In the genomic region with DNA sequence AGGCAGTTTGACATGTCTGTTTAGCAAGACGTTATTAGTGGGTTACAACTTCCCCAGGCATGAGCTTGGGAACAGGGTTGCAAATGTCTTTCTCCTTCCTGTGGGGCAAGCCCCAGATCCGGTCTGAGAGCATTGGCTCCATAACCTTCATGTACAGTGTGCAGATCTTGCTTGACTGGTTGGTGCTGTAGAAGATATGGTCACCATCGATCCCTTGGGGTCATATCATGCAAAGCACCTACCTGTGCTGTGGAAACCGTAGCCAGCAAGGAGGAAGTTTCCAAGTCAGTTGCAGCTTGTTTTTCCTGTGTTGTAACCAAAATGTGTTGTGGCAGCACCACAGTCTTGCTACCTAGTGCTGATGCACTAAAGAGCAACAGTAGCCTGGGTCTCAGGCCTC, we compare ENCODE assay signal across 16 mouse cellular contexts. TPM values are rescaled to one million over a fixed set of nuclear protein-coding genes. Genes with fewer than 3 reads are reported as not detected.
DNase-seq lines count a peak whose midpoint lies in the region; ATAC-seq and TF ChIP-seq lines count a peak whose summit lies in the region.
"Had no signal": no experiment of that assay in that cellular context is flagged by ENCODE, and none has a peak within 500 bp of the region (broad histone marks: within the 10 kb centered on the region; RNA-seq: fewer than 3 reads in every experiment).

No protein-coding gene starts in this region.

- no peaks in the 10 kb centered on the region for H3K36me3 ChIP-seq in embryonic facial prominence, embryonic 15.5 days
- H3K36me3 ChIP-seq in embryonic facial prominence, embryonic 10.5 days (replicated peaks), result peaks cover 15% of the 10 kb centered on the region
- no peaks in the 10 kb centered on the region for H3K36me3 ChIP-seq in spleen, adult 2 months (ENCODE audit: control insufficient read depth, insufficient read depth, low read length)
- H3K36me3 ChIP-seq in liver, embryonic 16.5 days (ENCODE audit: control insufficient read depth, insufficient read depth), result no peaks in the 10 kb centered on the region
- no peaks in the 10 kb centered on the region for H3K36me3 ChIP-seq in splenic B cell, adult 2 months (ENCODE audit: control insufficient read depth, insufficient read depth, low read length, poor library complexity, severe bottlenecking)
- H3K36me3 ChIP-seq in forebrain, embryonic 16.5 days (ENCODE audit: control insufficient read depth, insufficient read depth), result no peaks in the 10 kb centered on the region
- H3K36me3 ChIP-seq: embryonic facial prominence, embryonic 12.5 days; midbrain, embryonic 15.5 days had no signal

- H3K9me3 ChIP-seq in embryonic facial prominence, embryonic 15.5 days (replicated peaks), result no peaks in the 10 kb centered on the region
- no peaks in the 10 kb centered on the region for H3K9me3 ChIP-seq in embryonic facial prominence, embryonic 10.5 days
- no peaks in the 10 kb centered on the region for H3K9me3 ChIP-seq in liver, embryonic 16.5 days (replicated peaks; ENCODE audit: control insufficient read depth, low read length)
- no peaks in the 10 kb centered on the region for H3K9me3 ChIP-seq in forebrain, embryonic 16.5 days (ENCODE audit: control insufficient read depth, low read length)
- H3K9me3 ChIP-seq: embryonic facial prominence, embryonic 12.5 days; forebrain, embryonic 10.5 days; midbrain, embryonic 15.5 days had no signal

- no peak for TF ChIP-seq POLR2A in spleen, adult 2 months (IDR thresholded peaks at IDR 0.05; ENCODE audit: low read depth, low read length)

- no peak for DNase-seq in embryonic facial prominence, embryonic 10.5 days (ENCODE audit: low spot score)
- peak; percentile 4 to 26 for DNase-seq in spleen, adult 2 months (ENCODE audit: low read depth in 1 of 2, low spot score in 2 of 2)
- DNase-seq in spleen, postnatal 10 days (ENCODE audit: low spot score in 2 of 2), result no peak
- peak; percentile 65 for DNase-seq in splenic B cell, adult 2 months (ENCODE audit: low read depth, low spot score)
- no peak for DNase-seq in testis, postnatal 14 days (ENCODE audit: low spot score)
- DNase-seq: cerebellum, postnatal 36 days; kidney, postnatal 10 days; lung, adult 2 months; lung, postnatal 4 days; thymus, postnatal 14 days had no signal

- H3K4me2 ChIP-seq in embryonic facial prominence, embryonic 15.5 days (replicated peaks), result no peak overlapping the region
- H3K4me2 ChIP-seq in liver, embryonic 16.5 days (ENCODE audit: low read depth, low read length), result no peak overlapping the region
- H3K4me2 ChIP-seq in forebrain, embryonic 16.5 days (ENCODE audit: low read length), result no peak overlapping the region
- H3K4me2 ChIP-seq: embryonic facial prominence, embryonic 12.5 days; midbrain, embryonic 15.5 days had no signal

- WGBS in embryonic facial prominence, embryonic 15.5 days, result 58% methylated on average over 4 of the region's 4 CpGs
- 84% methylated on average over 4 of the region's 4 CpGs for WGBS in embryonic facial prominence, embryonic 10.5 days
- 14% methylated on average over 4 of the region's 4 CpGs for WGBS in spleen, adult 2 months
- 31% methylated on average over 4 of the region's 4 CpGs for WGBS in liver, embryonic 16.5 days (ENCODE audit: insufficient replicate concordance)
- WGBS in forebrain, embryonic 16.5 days, result 88% methylated on average over 4 of the region's 4 CpGs

- H3K4me3 ChIP-seq in embryonic facial prominence, embryonic 15.5 days (replicated peaks), result no peak overlapping the region
- no peak overlapping the region for H3K4me3 ChIP-seq in embryonic facial prominence, embryonic 10.5 days
- no peak overlapping the region for H3K4me3 ChIP-seq in spleen, adult 2 months (ENCODE audit: extremely low read depth, insufficient read depth, insufficient read length)
- H3K4me3 ChIP-seq in liver, embryonic 16.5 days (ENCODE audit: low read depth, low read length), result no peak overlapping the region
- H3K4me3 ChIP-seq in forebrain, embryonic 16.5 days (replicated peaks; ENCODE audit: low read length), result no peak overlapping the region
- H3K4me3 ChIP-seq: embryonic facial prominence, embryonic 12.5 days; forebrain, embryonic 10.5 days; midbrain, embryonic 15.5 days had no signal

- ATAC-seq in embryonic facial prominence, embryonic 15.5 days (ENCODE audit: insufficient number of reproducible peaks, low FRiP score, low TSS enrichment, low read depth), result no peak
- ATAC-seq in liver, embryonic 16.5 days (ENCODE audit: low read depth), result peak; percentile 41; the same call in 1 of the 2 replicates
- no peak for ATAC-seq in forebrain, embryonic 16.5 days
- ATAC-seq: midbrain, embryonic 15.5 days had no signal

- H3K9ac ChIP-seq in embryonic facial prominence, embryonic 15.5 days, result no peak overlapping the region
- H3K9ac ChIP-seq in liver, embryonic 16.5 days (ENCODE audit: low read depth, low read length), result no peak overlapping the region
- H3K9ac ChIP-seq in forebrain, embryonic 16.5 days (replicated peaks; ENCODE audit: low read depth, low read length), result no peak overlapping the region
- H3K9ac ChIP-seq: embryonic facial prominence, embryonic 12.5 days; midbrain, embryonic 15.5 days had no signal

- TF ChIP-seq CTCF in spleen, adult 2 months (IDR thresholded peaks at IDR 0.05; ENCODE audit: extremely low read depth, insufficient read depth, insufficient read length, insufficient replicate concordance), result no peak

- H3K27me3 ChIP-seq in embryonic facial prominence, embryonic 15.5 days, result no peaks in the 10 kb centered on the region
- H3K27me3 ChIP-seq in embryonic facial prominence, embryonic 10.5 days (replicated peaks; ENCODE audit: low read depth, poor library complexity, severe bottlenecking), result no peaks in the 10 kb centered on the region
- H3K27me3 ChIP-seq in spleen, adult 2 months (ENCODE audit: control insufficient read depth, insufficient read depth, low read length), result no peaks in the 10 kb centered on the region
- H3K27me3 ChIP-seq in liver, embryonic 16.5 days (ENCODE audit: control insufficient read depth, insufficient read depth, low read depth, low read length), result no peaks in the 10 kb centered on the region
- no peaks in the 10 kb centered on the region for H3K27me3 ChIP-seq in splenic B cell, adult 2 months (ENCODE audit: control insufficient read depth, insufficient read depth, low read length, poor library complexity, severe bottlenecking)
- H3K27me3 ChIP-seq in forebrain, embryonic 16.5 days (replicated peaks; ENCODE audit: control insufficient read depth, insufficient read depth, low read length), result no peaks in the 10 kb centered on the region
- H3K27me3 ChIP-seq: embryonic facial prominence, embryonic 12.5 days; midbrain, embryonic 15.5 days had no signal

- H3K4me1 ChIP-seq in embryonic facial prominence, embryonic 15.5 days, result peaks cover 6% of the 10 kb centered on the region; the same call in 1 of the 2 replicates
- H3K4me1 ChIP-seq in embryonic facial prominence, embryonic 10.5 days, result 0 out of 2 replicates have a peak, but pooled peaks cover 5% of the 10 kb centered on the region
- H3K4me1 ChIP-seq in spleen, adult 2 months (ENCODE audit: control insufficient read depth, insufficient read depth, insufficient read length), result peaks cover 13% of the 10 kb centered on the region; the same call in 1 of the 2 replicates
- H3K4me1 ChIP-seq in liver, embryonic 16.5 days (ENCODE audit: control insufficient read depth, low read depth, low read length), result peaks cover 34% of the 10 kb centered on the region
- H3K4me1 ChIP-seq in forebrain, embryonic 16.5 days (replicated peaks; ENCODE audit: control insufficient read depth, insufficient read depth, low read length), result peaks cover 6% of the 10 kb centered on the region; the same call in 1 of the 2 replicates

- peak overlapping the region; percentile 4; the same call in 1 of the 2 replicates for H3K27ac ChIP-seq in embryonic facial prominence, embryonic 15.5 days (replicated peaks)
- no peak overlapping the region for H3K27ac ChIP-seq in embryonic facial prominence, embryonic 10.5 days (replicated peaks)
- peak overlapping the region; percentile 48 for H3K27ac ChIP-seq in spleen, adult 2 months (ENCODE audit: insufficient read depth, low read length)
- H3K27ac ChIP-seq in liver, embryonic 16.5 days (ENCODE audit: low read length), result no peak overlapping the region
- H3K27ac ChIP-seq in forebrain, embryonic 16.5 days (ENCODE audit: low read length), result no peak overlapping the region
- H3K27ac ChIP-seq: embryonic facial prominence, embryonic 12.5 days; forebrain, embryonic 10.5 days; midbrain, embryonic 15.5 days had no signal

RNA-seq across cellular contexts. Expression of gene Fam222b, which starts 32.3 kb away (rescaled TPM):
- 14.4 and 17.3 TPM in 2 replicates for polyA plus RNA-seq in embryonic facial prominence, embryonic 15.5 days (2015; fragmentation: Nextera tagmentation; extraction: Ambion mirVana)
- polyA plus RNA-seq in embryonic facial prominence, embryonic 10.5 days (2016; fragmentation: Nextera tagmentation; extraction: Ambion mirVana), result 28.2 and 29.9 TPM in 2 replicates
- polyA plus RNA-seq in spleen, adult 2 months (2012; rRNA removed), result 12.5 and 15.2 TPM in 2 replicates
- polyA plus RNA-seq in liver, embryonic 16.5 days (2015; fragmentation: Nextera tagmentation; extraction: Ambion mirVana), result 3.4 and 4.9 TPM in 2 replicates
- polyA plus RNA-seq in forebrain, embryonic 16.5 days (2015; fragmentation: Nextera tagmentation; extraction: Ambion mirVana), result 18.8 and 21.1 TPM in 2 replicates

RNA-seq across cellular contexts. Expression of gene Traf4, which starts 38.6 kb away (rescaled TPM):
- 83.1 and 89.3 TPM in 2 replicates for polyA plus RNA-seq in embryonic facial prominence, embryonic 15.5 days (2015; fragmentation: Nextera tagmentation; extraction: Ambion mirVana)
- 151 and 157 TPM in 2 replicates for polyA plus RNA-seq in embryonic facial prominence, embryonic 10.5 days (2016; fragmentation: Nextera tagmentation; extraction: Ambion mirVana)
- polyA plus RNA-seq in spleen, adult 2 months (2012; rRNA removed), result 43.4 and 54.3 TPM in 2 replicates
- polyA plus RNA-seq in liver, embryonic 16.5 days (2015; fragmentation: Nextera tagmentation; extraction: Ambion mirVana), result 25.4 and 28.6 TPM in 2 replicates
- polyA plus RNA-seq in forebrain, embryonic 16.5 days (2015; fragmentation: Nextera tagmentation; extraction: Ambion mirVana), result 122 and 124 TPM in 2 replicates

RNA-seq across cellular contexts. Expression of gene Eral1, which starts 46.6 kb away (rescaled TPM):
- polyA plus RNA-seq in embryonic facial prominence, embryonic 15.5 days (2015; fragmentation: Nextera tagmentation; extraction: Ambion mirVana), result 33.3 and 33.6 TPM in 2 replicates
- polyA plus RNA-seq in embryonic facial prominence, embryonic 10.5 days (2016; fragmentation: Nextera tagmentation; extraction: Ambion mirVana), result 40.9 and 41.5 TPM in 2 replicates
- 21.4 and 27.0 TPM in 2 replicates for polyA plus RNA-seq in spleen, adult 2 months (2012; rRNA removed)
- polyA plus RNA-seq in liver, embryonic 16.5 days (2015; fragmentation: Nextera tagmentation; extraction: Ambion mirVana), result 12.4 and 12.7 TPM in 2 replicates
- polyA plus RNA-seq in forebrain, embryonic 16.5 days (2015; fragmentation: Nextera tagmentation; extraction: Ambion mirVana), result 34.2 and 34.3 TPM in 2 replicates

RNA-seq across cellular contexts. Expression of gene Nek8, which starts 49.7 kb away (rescaled TPM):
- polyA plus RNA-seq in embryonic facial prominence, embryonic 15.5 days (2015; fragmentation: Nextera tagmentation; extraction: Ambion mirVana), result 17.3 and 18.4 TPM in 2 replicates
- 13.5 and 15.3 TPM in 2 replicates for polyA plus RNA-seq in embryonic facial prominence, embryonic 10.5 days (2016; fragmentation: Nextera tagmentation; extraction: Ambion mirVana)
- 17.6 and 20.4 TPM in 2 replicates for polyA plus RNA-seq in spleen, adult 2 months (2012; rRNA removed)
- 10.2 and 10.4 TPM in 2 replicates for polyA plus RNA-seq in liver, embryonic 16.5 days (2015; fragmentation: Nextera tagmentation; extraction: Ambion mirVana)
- 5.1 and 6.0 TPM in 2 replicates for polyA plus RNA-seq in forebrain, embryonic 16.5 days (2015; fragmentation: Nextera tagmentation; extraction: Ambion mirVana)

RNA-seq across cellular contexts. Expression of gene Tlcd1, which starts 49.8 kb away (rescaled TPM):
- polyA plus RNA-seq in embryonic facial prominence, embryonic 15.5 days (2015; fragmentation: Nextera tagmentation; extraction: Ambion mirVana), result 30.3 and 32.8 TPM in 2 replicates
- polyA plus RNA-seq in embryonic facial prominence, embryonic 10.5 days (2016; fragmentation: Nextera tagmentation; extraction: Ambion mirVana), result 8.8 and 9.2 TPM in 2 replicates
- polyA plus RNA-seq in spleen, adult 2 months (2012; rRNA removed), result 10.4 and 16.9 TPM in 2 replicates
- 39.9 and 40.3 TPM in 2 replicates for polyA plus RNA-seq in liver, embryonic 16.5 days (2015; fragmentation: Nextera tagmentation; extraction: Ambion mirVana)
- polyA plus RNA-seq in forebrain, embryonic 16.5 days (2015; fragmentation: Nextera tagmentation; extraction: Ambion mirVana), result 5.4 and 6.5 TPM in 2 replicates

Comparison
In these comparisons a context has a peak if more than half of its experiments do, and no peak if none do; other contexts are left out.
1. H3K27ac ChIP-seq: peak in embryonic facial prominence, embryonic 15.5 days (single experiment) and spleen, adult 2 months (single experiment); none in embryonic facial prominence, embryonic 10.5 days (single experiment), liver, embryonic 16.5 days (single experiment) and forebrain, embryonic 16.5 days (single experiment).
2. DNase-seq: peak in spleen, adult 2 months (2 of 2) and splenic B cell, adult 2 months (single experiment); none in embryonic facial prominence, embryonic 10.5 days (single experiment), spleen, postnatal 10 days (0 of 2) and testis, postnatal 14 days (single experiment).